Mouse (Mus musculus) CD4-positive helper T cell, adult 2 months (primary cell): ENCODE data around the gene Pla2g7.

Experiments used
- DNase-seq: peaks from one replicate; pipeline ENCODE4 v3.0.0-alpha.2; 2012; ENCODE audit warnings: low read depth, missing footprints, low spot score

The Pla2g7 gene

DNA sequence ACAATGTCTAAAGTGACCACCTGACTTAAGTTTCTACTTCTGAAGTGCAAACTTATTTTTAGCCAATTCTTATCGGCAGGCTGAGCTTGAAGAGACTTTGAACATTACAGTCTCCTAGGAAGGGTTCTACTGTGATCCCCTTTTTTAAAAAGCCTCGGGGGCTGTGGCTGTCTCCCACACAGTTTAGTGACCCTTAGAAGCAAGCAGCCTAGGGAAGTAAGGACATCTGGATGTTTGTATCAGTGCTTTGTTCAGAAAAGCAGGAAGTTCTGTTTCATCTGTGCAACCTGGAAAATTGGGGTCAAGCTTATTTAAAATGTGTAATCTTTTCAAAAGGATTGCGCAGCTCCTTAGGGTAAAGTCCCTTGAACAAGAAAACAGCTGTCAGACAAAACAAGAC lies 12.6 kb downstream of the Pla2g7 start:
- no peak for DNase-seq

GRCm38 (mm10) chr17:43581012-43581467 lies 13.1 kb downstream of the Pla2g7 start:
- DNase-seq: no peak

- no peak for DNase-seq
Measured at GRCm38 (mm10) chr17:43584771-43585170, 16.9 kb downstream of the Pla2g7 start.

DNA sequence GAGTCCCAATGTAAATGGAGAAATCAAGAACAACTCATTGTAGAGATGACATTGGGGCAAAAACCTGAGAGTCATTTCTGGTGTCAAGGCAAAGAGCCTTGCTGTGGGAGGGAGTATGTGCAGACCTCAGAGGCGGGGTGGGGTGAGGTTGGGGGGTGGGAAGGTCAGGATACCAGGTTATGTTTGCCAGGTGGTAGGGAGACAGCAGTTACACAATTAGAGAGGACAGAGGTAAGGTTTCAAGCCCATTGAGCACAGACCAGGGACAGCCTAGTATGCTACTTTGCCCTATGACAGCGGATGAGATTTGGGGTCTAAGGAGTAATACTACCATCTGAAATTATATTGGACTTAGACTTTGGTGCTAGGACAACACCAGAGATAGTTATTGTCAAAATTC lies 19.4 kb downstream of the Pla2g7 start:
- no peak for DNase-seq

GRCm38 (mm10) chr17:43589750-43590149 lies 21.9 kb downstream of the Pla2g7 start:
- DNase-seq: no peak

DNA sequence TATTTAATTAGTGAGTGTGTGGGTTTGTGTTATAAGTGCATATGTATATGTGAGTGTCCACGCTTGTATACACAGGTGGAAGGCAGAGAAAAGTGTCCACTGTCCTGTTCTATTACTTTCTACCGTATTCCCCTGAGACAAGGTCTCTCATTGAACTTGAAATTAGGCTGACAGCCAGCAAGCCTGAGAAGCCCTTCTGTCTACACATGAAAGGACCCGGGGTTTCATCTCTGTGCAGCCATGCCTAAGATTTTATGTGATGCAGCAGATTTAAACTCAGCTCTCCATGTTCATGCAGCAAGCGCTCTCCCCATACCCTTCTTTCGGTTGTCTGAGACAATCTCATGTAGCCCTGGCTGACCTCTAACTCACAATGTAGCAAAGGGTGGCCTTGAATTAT lies 22.6 kb downstream of the Pla2g7 start:
- no peak for DNase-seq

DNA sequence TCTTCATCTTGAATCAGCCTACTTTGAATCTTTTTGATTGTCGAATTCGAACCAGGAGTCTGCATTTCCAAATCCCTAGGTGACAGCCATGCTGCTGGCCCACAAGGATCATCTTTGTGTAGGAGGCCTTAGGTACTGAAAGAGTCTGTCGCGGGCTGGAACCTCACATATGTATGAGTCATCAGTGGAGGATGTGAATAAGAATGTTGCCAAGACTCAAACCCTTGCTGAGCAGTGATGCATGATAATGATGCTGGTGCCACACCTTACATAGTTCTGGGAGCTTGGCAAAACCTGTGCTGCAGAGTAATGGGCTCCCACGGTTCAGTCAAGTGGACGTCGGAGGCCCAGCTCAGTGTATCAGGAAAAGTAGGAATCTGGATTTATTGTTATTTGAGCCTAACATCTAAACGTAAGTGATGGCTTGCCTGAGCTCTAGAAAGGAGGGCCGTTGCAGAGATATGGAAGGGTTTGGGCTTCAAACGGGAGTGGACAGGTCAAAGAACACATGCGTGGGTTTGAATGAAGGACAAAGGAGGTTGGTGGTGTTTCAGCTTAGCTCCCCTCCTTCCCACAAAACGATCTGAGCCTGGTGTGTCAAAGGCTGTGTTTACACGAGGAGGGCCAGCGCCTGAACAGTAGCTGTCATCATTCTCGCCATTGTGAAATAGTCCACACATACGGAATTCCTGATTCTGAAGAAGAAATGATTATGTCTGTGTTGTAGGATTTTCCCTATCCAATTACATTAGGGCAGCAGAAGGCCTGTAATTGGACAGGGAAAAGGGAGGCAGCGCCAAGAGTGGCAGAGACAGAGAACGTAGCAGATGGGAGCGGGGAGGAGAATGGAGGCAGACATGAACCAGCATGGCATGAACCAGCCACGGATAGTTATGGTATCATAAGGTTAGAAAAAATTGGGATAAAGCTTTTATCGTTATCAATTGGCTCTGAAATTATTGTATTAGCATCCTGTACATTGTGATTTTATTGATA lies 24.7 kb downstream of the Pla2g7 start:
- no peak for DNase-seq

- no peak for DNase-seq
Measured at GRCm38 (mm10) chr17:43597742-43598141, 29.8 kb downstream of the Pla2g7 start.

- DNase-seq: no peak
Measured at GRCm38 (mm10) chr17:43598706-43599105, 30.8 kb downstream of the Pla2g7 start.

DNA sequence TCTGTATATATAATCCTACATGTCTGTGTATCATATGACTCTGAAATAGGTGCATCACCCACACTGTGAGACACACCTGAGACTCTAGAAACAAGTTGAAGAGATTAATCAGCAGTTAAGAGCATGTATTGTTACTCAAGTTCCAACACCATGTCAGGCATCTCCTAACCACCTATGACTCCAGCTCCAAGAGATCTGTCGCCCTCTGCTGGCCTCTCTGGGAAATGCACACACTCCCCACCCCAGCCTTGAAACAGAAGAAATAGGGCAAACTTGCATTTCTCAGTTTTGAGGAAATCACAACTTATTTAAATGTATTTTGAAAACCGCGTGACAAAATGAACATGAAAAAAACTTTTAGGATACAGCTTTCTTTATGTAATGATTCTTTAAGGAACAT lies 38.8 kb downstream of the Pla2g7 start:
- DNase-seq: peak; percentile 33

DNA sequence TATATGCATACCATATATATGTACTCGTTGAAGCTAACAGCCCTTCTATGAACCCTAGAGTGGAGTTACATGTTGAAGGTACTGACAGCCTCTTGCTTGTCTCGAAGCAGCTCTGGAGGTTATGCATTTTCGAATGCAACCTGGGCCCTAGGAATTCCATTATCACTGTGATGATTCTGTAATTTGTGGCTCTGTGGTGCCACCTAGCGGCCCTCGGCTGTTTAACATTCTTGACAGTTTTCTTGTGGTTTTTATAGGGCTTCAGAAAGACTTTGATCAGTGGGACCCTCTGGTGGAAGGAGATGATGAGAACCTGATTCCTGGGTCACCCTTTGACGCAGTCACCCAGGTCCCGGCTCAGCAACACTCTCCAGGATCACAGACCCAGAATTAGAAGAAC lies 43.7 kb downstream of the Pla2g7 start:
- peak; percentile 16 for DNase-seq

DNA sequence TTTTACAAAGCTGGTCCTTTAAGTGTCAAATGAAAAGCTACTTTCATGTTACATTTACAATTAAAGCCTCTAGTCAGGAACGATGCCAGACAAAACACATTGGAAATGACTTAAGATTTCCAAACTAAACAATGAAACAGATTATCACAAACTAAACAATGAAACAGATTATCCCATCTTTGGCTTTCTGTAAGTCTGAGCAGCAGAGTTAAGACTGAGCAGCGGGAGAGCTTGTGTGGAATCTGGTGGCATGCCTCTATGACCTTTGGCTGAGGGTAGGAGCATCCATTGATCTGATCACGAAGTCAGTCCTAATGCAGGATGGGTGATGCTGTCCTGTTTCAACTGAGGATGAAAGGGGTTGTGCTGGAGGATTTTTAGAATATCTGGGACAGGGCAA lies 44.3 kb downstream of the Pla2g7 start:
- DNase-seq: no peak

GRCm38 (mm10) chr17:43619156-43619555 lies 51.3 kb downstream of the Pla2g7 start:
- DNase-seq: no peak

GRCm38 (mm10) chr17:43622076-43622475 lies 54.2 kb downstream of the Pla2g7 start:
- no peak for DNase-seq

DNA sequence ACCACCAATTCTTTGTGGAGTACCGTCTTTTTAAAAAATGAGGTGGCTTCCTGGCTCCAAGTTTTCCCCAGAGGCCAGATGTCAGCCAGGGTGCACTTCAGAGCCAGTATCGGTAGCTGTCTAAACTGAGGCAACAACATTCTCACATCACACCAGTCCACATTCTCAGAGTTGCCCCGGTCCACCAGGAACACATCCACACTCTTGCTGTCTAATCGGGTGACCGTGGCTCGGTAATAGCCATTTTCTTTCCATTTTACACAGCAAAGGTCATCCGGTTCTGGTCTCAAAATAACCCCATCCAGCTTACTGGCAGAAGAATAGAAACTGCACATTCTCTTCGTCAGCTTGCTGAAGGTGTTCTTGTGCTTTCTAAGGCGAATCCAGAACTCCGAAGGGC lies 60.3 kb downstream of the Pla2g7 start:
- no peak for DNase-seq

- no peak for DNase-seq
Measured at GRCm38 (mm10) chr17:43629026-43629495, 61.2 kb downstream of the Pla2g7 start.

DNA sequence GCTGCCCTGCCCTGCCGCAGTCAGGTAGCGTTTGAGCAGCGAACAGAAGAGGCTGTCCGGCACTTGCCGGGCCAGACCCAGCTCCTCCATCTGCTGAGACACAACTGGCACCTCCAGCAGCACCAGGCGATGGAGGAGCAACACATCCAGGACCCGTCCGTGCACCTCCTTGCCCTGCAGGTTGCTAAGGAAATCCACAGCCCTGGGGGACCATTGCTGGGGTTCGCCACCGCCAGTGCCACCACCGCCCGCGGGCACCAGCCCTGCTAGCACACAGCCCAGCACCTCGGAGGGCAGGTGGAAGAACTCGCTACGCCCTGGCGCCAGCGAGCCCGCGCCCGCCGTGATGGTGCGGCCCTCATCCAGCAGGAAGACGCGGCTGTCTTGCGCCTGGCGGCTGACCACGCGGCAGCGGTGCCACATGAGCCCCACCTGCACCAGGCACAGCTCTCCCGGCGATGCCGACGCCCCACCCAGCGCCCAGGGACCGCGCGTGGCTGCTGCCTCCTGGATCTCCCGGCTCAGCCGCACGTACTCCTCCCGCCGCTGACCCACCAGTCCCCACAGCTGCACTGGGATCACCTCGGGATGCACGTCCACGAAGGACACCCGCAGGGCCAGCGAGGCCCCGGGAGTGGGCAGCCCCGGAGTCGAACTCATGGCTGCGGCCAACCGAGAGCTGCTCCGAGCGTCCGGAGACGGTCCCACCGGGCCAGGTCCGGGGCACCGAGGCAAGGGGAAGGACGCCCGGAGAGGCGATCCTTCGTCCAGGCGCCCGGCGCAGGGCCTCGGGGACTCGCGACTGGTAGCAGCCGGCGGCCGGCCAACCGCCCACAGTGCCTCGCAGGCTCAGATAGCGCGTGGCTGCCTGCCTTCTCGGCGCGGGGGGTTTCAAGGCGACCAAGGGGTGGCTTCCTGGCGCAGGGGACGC lies 61.9 kb downstream of the Pla2g7 start, which contains the start of gene Tdrd6:
TSS of gene Tdrd6 (minus strand) at position 804 of the 931 bp plus-strand sequence.
- no peak for DNase-seq

DNA sequence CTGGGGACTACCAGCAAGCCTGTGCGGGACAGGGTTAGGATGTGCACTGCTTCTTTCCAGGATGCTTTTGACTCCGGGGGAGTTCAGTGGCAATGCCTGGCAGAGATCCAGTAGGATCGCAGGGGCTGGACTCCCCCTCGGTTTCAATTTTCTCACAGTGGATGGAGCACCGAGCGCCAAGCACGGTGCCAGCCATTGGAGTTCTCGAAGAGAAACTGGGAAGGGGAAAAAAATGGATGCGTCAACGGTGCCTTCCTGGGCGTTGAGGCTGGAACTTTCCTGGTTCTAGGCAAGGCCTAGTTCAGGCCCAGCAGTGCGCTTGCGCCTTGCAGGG lies 62.5 kb downstream of the Pla2g7 start:
- DNase-seq: no peak

GRCm38 (mm10) chr17:43637146-43637545 lies 69.2 kb downstream of the Pla2g7 start:
- DNase-seq: no peak

DNA sequence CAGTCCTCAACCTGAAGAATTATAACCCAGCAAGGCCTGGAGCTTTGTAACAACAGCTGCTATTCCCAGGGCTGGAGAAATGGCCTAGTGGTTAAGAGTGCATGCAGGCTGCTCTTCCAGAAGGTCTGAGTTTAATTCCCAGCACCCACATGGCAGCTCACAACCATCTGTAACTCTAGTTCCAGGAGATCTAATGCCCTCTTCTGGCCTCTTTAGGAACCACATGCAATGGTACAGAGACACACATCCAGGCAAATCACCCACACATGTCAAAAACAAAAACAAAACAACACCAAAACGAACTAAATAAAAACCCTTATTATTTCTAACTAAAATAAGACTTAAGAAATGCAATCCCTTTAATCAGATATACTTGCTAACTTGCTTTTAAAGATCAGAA lies 72.9 kb downstream of the Pla2g7 start:
- no peak for DNase-seq

- DNase-seq: no peak
Measured at GRCm38 (mm10) chr17:43643191-43643590, 75.3 kb downstream of the Pla2g7 start.

- no peak for DNase-seq
Measured at GRCm38 (mm10) chr17:43644375-43644774, 76.5 kb downstream of the Pla2g7 start.
